Mouse (Mus musculus): ENCODE data around the gene Ankrd55.

DNA sequence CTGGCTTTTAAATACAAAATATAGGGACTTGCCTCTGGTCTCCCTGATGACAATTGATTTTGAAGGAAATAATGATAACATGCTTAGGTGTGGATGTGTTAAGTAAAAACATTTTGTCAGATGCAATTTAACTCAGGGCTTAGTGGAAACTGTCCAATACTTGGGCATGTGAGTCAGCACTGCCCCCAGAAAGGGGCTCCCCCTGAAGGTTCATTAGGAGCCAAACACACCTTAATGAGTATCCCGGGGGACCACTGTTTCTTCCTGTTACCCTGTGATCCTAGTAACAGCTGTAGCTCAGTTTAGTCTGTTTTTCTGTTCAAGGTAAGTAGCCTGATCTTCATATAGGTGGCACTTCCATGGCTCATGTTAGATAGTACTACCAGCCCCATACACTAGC, 102.0 kb downstream of the Ankrd55 start:
- no peak for TF ChIP-seq CTCF (IDR thresholded peaks at IDR 0.05; ENCODE audit: low read depth, low read length)
- TF ChIP-seq POLR2A (IDR thresholded peaks at IDR 0.05; ENCODE audit: borderline replicate concordance, low read depth, low read length) = no peak

All from bone marrow macrophage, adult 2 months (primary cell).